Mouse (Mus musculus) lung, postnatal 0 days (tissue): ENCODE results near the gene Spred2. TPM values are rescaled to one million over a fixed set of nuclear protein-coding genes. Genes with fewer than 3 reads are reported as not detected.

Source experiments
- ATAC-seq: fragments of 200-750 bp; cut with Nextera tagmentation; 2 replicates; pipeline ENCODE4 v1.8.0; 2017; ENCODE audit warnings: moderate library complexity
- DNase-seq: peaks from one replicate; pipeline ENCODE4 v3.0.0-alpha.2; 2016; ENCODE audit warnings: low spot score
- H3K27ac ChIP-seq: fragments of 300-500 bp; sonication (generic); 2 replicates; pipeline ENCODE4 v1.5.1; 2014; ENCODE audit warnings: antibody characterized with exemption, mild to moderate bottlenecking, low read length, mixed read lengths
- H3K27me3 ChIP-seq: fragments of 300-500 bp; sonication (generic); replicated peaks from 2 replicates; pipeline ENCODE4 v1.6.1; 2014; ENCODE audit warnings: low read length, mixed read lengths; ENCODE audit not compliant: insufficient read depth
- H3K36me3 ChIP-seq: fragments of 300-500 bp; sonication (generic); 2 replicates; pipeline ENCODE4 v1.6.1; 2014; ENCODE audit warnings: low read length, mixed read lengths; ENCODE audit not compliant: insufficient read depth
- H3K4me1 ChIP-seq: fragments of 300-500 bp; sonication (generic); 2 replicates; pipeline ENCODE4 v1.6.1; 2014; ENCODE audit warnings: antibody characterized with exemption, low read depth, low read length, mixed read lengths; ENCODE audit not compliant: insufficient read depth
- H3K4me2 ChIP-seq: fragments of 300-500 bp; sonication (generic); replicated peaks from 2 replicates; pipeline ENCODE4 v1.6.1; 2014; ENCODE audit warnings: low read depth, mild to moderate bottlenecking, low read length, moderate library complexity, mixed read lengths
- H3K4me3 ChIP-seq: fragments of 300-500 bp; sonication (generic); 2 replicates; pipeline ENCODE4 v1.5.1; 2014; ENCODE audit warnings: low read depth, low read length
- H3K9ac ChIP-seq: fragments of 300-500 bp; sonication (generic); replicated peaks from 2 replicates; pipeline ENCODE4 v1.6.1; 2014; ENCODE audit warnings: low read depth, mild to moderate bottlenecking
- H3K9me3 ChIP-seq: fragments of 300-500 bp; sonication (generic); 2 replicates; pipeline ENCODE4 v1.6.1; 2016; ENCODE audit warnings: low read length, mixed read lengths
- CTCF ChIP-seq: IDR thresholded peaks from 2 replicates; pipeline ENCODE4 v1.5.1; 2016; ENCODE audit warnings: antibody characterized with exemption, mild to moderate bottlenecking
- EP300 ChIP-seq: IDR thresholded peaks from 2 replicates; pipeline ENCODE4 v1.6.1; 2016; ENCODE audit warnings: antibody characterized with exemption, mild to moderate bottlenecking, control low read depth
- WGBS: fragments of 180-500 bp; shearing (Covaris S2); extraction: QIAGEN DNeasy Blood & Tissue Kit; methylation state at CpG from one replicate; pipeline ENCODE4 v1.1.7; 2014; 5-methylcytosine and 5-hydroxymethylcytosine counted together
- polyA plus RNA-seq: library from polyadenylated mRNA; unstranded; fragments of >200 nt; fragmentation: Nextera tagmentation; extraction: Ambion mirVana; gene quantifications from 2 replicates; pipeline ENCODE4 v1.2.1, GENCODE M21; 2015

The Spred2 gene
- polyA plus RNA-seq, 1 experiment from 2014 or later: 3.9 TPM

DNA sequence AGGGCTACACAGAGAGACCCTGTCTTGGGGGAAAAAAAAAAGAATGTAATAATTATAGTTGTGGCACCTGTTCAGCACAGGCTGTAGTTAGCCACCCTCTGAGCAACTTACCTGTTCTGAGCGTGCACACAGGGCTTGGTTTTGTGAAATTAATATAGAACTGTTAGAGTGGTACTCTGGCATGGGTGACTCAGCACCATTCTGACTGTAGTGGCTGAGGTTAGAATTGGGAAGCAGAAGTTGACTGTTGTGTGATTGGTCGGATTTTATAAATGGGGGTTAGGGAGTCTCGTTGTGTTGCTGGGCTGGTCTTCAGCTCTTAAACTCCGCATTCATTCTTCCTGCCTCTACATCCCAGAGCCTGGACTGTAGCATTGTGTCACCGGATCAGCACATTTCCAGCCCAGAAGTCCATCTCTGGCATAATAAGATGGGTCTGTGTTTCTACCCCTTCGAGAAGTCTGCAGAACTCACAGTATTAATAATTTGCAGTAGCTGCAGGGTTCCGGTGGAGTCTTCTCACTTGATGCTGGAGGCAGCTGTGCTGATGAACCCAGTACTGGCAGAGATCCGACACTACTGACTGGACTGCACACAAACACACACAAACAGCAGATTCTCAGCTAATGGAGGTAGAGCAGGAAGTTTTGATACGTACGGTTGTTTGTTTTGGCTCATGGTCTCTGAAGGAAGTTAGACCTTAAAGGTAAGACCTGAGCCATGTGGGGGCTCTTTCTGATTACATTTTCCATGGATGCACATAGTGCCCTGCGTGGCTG lies 5.1 kb downstream of the Spred2 start:
- no peak overlapping the region for H3K4me3 ChIP-seq
- no peak overlapping the region for H3K4me2 ChIP-seq
- ATAC-seq: no peak
- H3K9ac ChIP-seq: no peak overlapping the region
- TF ChIP-seq EP300 (no peak), CTCF (no peak)
- 60% methylated on average over 11 of the region's 11 CpGs for WGBS
- peaks cover 10% of the 10 kb centered on the region; the same call in 1 of the 2 replicates for H3K4me1 ChIP-seq
- DNase-seq: peak; percentile 42
- no peaks in the 10 kb centered on the region for H3K36me3 ChIP-seq
- 0 out of 2 replicates have a peak overlapping the region, but pooled peaks have one; percentile 20 for H3K27ac ChIP-seq
- no peaks in the 10 kb centered on the region for H3K27me3 ChIP-seq
- no peaks in the 10 kb centered on the region for H3K9me3 ChIP-seq

DNA sequence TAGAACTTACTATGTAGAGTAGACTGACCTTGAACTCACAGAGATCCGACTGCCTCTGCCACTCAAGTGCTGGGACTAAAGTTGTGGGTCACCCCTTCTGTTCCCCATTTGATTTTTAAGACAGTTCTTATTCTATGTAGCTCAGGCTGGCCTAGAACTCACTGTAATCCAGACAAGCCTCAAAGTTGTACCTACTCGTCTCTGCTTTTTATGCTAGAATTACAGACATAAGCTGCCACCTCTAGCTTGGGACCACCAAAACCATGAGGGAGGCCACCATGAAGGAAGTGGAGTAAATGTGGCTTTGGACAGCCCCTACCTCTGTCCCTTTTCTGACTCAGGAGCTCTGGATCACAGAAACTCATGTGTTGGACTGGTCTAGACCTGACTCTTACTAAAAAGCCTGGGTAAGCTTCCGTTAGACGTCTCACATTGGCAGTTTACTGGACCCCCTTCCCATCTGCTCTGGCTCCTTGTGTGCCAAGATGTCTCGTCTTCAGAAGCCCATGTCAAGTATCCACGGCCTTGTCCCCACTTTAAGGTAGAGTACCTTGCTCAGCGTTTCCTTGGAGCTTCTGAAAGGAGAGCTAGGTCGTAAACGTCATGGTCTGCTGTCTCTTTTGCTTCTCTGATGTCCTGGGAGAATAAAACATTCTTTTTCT lies 7.5 kb downstream of the Spred2 start:
- DNase-seq (no peak), ATAC-seq (no peak)
- WGBS: 90% methylated on average over 9 of the region's 9 CpGs

DNA sequence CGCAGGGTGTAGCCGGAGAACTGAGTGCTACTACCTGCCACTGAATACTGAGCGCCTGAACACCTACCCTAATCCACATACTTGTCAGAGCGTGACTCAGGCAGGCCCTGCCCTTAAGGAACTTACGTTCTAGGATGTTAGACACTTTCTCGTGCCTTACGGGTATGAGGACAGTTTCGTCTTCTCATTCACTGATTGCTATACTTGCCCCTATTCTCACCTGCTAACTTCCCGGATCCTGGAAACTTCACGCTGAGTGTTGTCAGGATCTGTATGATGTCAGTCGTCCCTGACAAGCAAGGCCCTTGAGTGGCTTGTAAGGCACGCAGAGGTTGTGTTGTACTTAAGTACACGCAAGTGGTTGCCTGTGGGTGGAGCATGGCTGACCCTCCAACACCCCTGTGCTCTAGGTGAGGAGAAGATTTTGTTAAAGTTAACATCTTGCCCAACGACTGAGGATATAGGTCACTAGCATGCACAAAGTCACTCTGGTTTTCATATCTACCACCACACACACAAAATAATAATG lies 8.9 kb downstream of the Spred2 start:
- Histone ChIP-seq H3K27ac (no peak overlapping the region), H3K9me3 (no peaks in the 10 kb centered on the region), H3K27me3 (no peaks in the 10 kb centered on the region), H3K4me1 (no peaks in the 10 kb centered on the region; the same call in 1 of the 2 replicates), H3K9ac (no peak overlapping the region), H3K4me2 (no peak overlapping the region), H3K36me3 (no peaks in the 10 kb centered on the region), H3K4me3 (no peak overlapping the region)
- 73% methylated on average over 14 of the region's 14 CpGs for WGBS
- ATAC-seq (peak; percentile 58), DNase-seq (peak; percentile 25)
- TF ChIP-seq CTCF: no peak
- no peak for TF ChIP-seq EP300

More for the DNA sequence above, 7.5 kb downstream of the Spred2 start:
- H3K9ac ChIP-seq: no peak overlapping the region
- H3K9me3 ChIP-seq: no peaks in the 10 kb centered on the region
- H3K4me3 ChIP-seq: no peak overlapping the region
- TF ChIP-seq CTCF: no peak
- TF ChIP-seq EP300: no peak
- H3K36me3 ChIP-seq: no peaks in the 10 kb centered on the region
- no peak overlapping the region for H3K4me2 ChIP-seq
- H3K27ac ChIP-seq: no peak overlapping the region
- H3K4me1 ChIP-seq: peaks cover 2% of the 10 kb centered on the region; the same call in 1 of the 2 replicates
- H3K27me3 ChIP-seq: no peaks in the 10 kb centered on the region

DNA sequence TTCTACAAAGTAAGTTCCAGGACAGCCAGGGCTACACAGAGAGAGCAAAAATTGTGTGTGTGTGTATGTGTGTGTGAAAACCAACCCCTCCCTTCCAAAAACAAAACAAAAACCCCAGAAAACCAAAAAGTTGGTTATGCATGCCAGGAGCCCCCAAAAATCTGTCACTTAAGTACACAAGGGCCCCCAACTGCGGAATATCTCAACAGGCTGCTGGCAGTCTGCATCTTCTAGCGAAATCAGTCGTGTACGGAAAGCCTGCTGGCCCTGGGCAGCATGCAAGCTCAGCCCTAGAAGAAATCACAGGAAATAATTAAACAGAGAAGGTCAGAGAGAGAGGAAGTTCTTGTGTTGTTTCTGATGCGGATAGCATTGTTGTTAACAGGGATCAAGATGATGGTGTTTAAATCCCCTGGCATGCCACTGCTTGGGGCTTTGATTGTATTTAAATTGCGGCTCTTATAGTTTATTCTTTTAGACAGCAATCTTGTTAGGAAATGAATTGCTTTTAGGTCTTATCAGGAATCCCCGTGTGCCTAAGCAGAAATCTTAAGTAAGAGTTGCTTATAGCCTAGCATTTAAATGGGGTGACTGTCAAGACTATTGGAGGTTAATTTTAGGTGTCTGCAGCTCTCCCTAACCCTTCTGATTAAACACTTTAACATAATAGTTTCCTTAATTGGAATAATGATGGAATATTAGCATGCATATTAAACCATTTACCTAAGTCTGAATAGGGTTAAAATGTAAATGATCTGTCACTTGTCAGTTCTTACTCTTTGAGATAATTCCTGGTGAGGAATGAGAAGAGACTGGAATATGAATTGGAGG lies 11.6 kb downstream of the Spred2 start:
- Histone ChIP-seq H3K9me3 (no peaks in the 10 kb centered on the region), H3K27me3 (no peaks in the 10 kb centered on the region), H3K9ac (no peak overlapping the region), H3K4me1 (no peaks in the 10 kb centered on the region), H3K27ac (no peak overlapping the region), H3K4me3 (no peak overlapping the region), H3K36me3 (no peaks in the 10 kb centered on the region), H3K4me2 (no peak overlapping the region)
- TF ChIP-seq CTCF (no peak), EP300 (0 out of 2 replicates have a peak, but pooled peaks have one; percentile 32)
- DNase-seq: peak; percentile 43
- peak; percentile 37; the same call in 1 of the 2 replicates for ATAC-seq
- WGBS: 33% methylated on average over 7 of the region's 7 CpGs

DNA sequence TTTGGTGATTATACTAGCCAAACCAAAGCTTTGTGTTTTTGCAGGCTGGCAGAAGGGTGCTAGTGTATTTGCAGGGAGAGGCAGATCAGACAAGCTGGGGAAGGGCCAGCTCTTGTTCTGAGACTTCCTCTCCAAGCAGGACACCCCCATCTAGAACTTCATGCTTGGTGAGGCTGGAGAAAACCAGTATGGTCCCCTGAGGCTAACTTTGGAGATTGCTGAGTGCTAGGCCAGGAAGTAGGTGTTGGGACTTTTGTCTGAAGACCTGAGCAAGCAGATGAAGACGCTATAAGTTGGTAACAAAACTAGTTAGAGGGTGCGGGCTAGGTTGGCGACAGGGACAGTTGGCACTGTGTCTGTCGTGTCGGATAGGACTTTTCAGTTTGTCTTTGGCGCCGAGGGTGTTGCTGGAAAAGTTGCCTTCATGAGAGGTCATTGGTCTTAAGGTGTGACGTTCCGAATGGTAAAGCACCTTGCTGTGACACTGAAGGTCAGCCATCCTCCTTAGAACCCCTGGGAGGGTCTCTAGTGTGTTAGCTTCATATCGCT lies 14.4 kb downstream of the Spred2 start:
- Histone ChIP-seq H3K27ac (no peak overlapping the region), H3K9ac (no peak overlapping the region), H3K36me3 (no peaks in the 10 kb centered on the region), H3K4me1 (no peaks in the 10 kb centered on the region), H3K4me2 (no peak overlapping the region), H3K9me3 (no peaks in the 10 kb centered on the region), H3K4me3 (no peak overlapping the region), H3K27me3 (no peaks in the 10 kb centered on the region)
- DNase-seq: no peak
- TF ChIP-seq CTCF: no peak
- no peak for TF ChIP-seq EP300
- no peak for ATAC-seq
- 90% methylated on average over 10 of the region's 10 CpGs for whole genome bisulfite sequencing
